Mouse (Mus musculus): Measurements from ENCODE around the gene Cfap70. TPM values are rescaled to one million over a fixed set of nuclear protein-coding genes. Genes with fewer than 3 reads are reported as not detected.

The Cfap70 gene
- polyA plus RNA-seq (2017; shearing (Covaris generic)): not detected

DNA sequence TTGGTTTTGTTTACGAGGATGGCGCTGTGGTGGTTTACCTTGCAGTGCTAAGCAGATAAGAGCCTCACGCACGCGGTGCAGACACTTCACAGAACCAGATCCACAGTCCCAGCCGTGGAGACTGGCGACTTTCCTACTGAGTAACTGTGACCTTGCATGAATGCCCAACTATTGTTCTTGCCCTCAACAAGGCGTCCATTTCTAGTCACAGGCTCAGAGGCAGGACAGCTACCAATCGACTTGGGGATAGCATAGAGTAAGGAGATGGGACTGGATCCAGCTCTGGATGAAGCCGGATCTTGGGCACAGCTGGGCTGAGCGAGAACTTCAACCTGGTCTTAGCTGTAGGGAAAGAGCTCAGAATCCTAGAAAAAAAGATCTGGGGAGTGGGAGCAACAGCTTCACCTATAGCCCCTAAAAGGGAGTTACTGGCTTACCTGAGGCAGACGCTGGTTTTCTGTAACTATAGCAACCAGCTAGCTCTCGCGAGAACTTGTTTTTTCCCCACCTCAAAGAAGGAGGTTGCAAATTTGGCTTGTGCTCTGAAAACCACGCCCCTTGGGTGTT is at the start of gene Cfap70:
Cfap70 (minus strand) TSS at position 462 of the 567 bp plus-strand sequence.

DNA sequence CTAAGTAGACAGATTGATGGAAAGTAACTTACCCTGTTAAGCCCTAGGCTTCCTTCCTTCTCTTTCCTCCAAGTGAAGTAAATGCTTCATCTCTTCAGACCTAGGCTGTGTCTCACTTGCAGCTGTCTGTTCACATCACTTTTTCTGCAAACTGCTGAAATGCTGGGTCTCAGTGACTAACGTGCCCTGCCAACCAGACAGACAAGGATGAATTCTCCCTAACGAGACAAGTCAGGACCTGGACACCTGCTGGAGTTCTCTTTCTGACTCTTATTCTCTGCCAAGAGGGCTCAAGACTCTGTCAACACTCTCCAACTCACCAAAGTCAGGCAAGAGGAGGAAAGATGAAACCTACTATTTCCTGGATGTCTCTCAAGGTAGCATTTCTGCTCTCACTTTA is 44.6 kb upstream of the Cfap70 start, which contains the start of gene Mss51:
Mss51 (minus strand) TSS at position 299 of the 400 bp plus-strand sequence.

DNA sequence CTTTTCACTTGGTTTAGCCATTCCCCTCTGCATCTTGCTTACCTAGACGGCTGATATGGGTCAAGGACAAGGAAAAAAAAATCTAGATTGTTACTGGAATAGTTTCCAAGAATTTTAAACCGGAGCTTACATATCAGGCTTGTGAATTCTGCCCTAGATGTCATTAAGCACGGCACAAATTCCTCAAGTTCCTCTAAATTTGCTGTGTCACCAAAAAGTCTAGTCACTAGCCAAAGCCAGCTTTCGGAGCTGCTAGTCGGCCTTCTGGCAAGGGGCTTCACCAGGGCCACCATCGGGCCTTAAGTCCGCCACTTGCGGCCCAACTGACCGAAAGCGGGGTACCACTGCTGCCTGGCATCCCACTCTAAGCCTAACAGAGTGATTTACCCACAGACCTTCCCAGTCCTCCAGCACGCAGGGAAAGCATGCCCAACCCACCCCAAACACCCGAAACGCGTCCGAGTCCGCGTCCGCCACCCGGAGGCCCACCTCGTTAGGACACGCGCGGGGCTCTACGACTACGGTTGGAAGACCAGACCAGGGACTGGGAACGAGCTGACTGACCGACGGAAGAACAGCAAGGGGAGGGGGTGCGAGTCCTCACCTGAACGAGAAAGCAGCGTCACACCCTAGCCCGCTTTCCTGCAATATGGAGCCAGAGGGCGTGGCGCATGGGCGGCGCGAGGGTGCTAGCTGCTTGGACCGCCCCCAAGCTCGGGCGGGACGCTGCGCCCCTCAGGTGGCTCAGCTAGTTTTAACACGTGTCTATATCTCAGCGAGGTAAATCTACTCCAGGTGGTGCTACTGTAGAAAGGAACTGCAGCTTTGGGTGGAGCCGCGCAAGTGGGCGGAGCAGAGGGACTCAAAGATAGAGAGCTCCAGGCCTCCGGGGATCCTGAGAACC is 27.5 kb upstream of the Cfap70 start, which contains the start of gene Anxa7:
Anxa7 (minus strand) TSS at position 843 of the 904 bp plus-strand sequence.

GRCm38 (mm10) chr14:20393205-20393913 is 58.7 kb downstream of the Cfap70 start, which contains the start of gene Mrps16:
Gene Mrps16 (minus strand): TSS chr14:20393634.

DNA sequence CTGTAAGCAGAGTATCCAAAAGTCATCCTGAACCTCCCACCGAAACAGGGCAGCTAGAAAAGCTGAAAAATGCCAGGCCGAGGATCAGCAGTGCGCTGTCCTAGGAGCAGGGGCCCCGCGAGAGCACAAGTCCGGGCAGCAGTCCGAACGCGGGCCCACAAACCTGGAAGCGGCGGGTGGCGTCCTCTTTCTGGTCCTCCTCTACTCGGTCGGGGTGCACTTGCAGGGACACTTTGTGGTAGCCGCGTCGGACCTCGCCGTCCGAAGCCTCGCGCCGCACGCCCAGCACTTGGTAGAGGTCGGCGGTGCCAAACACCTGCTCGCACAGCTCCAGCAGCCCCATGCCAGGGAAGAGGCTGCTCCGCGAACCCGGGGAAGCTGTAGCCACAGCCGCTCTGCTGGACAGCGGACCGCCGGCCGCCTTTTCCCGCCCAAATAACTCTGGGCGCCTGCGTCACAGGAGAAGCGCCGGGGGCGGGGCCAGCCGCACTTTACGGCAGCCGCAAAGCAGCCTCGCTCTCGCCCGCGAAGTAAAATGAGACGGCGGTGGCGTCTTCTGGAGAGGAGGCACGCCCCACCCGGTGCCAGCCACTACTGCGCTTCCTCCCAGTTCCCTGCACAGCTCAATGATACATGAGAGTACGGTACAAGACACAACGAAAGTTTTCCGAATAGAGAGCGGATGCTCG is 63.4 kb downstream of the Cfap70 start, which contains the start of gene Dnajc9:
Dnajc9 (minus strand) TSS at position 470 of the 689 bp plus-strand sequence.

DNA sequence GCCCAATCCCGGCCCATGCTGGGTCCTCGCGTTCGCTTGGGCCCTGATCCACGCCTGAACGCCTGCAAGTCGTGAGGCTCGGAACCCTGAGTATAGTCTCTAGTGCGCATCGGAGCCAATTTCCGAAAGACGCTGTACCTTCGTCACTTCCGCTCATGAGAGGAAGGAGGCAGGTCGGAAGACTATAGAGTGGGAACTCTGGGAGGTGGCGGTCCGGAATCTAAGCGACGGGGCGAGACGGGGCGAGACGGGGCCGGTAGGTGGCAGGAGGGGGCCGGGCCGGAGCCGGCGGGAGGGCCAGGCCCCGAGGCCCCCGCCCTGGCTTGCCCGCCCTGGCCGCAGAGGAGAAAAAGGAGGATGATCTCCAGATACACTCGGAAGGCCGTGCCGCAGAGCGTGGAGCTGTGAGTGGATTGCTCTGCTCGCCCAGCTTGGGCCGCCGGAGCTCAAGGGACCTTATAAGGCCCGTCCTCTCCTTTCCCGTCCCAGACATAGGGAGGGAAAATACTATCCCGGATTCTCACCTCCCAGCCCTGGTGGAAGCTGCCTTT is 104.0 kb downstream of the Cfap70 start, which contains the start of the genes Ecd and Fam149b:
Ecd (minus strand) TSS at position 131 of the 551 bp plus-strand sequence.
Fam149b (plus strand) TSS at position 172 of the 551 bp plus-strand sequence.

Other genes with a start within 250 kb of the Cfap70 start
- not detected for gene Kcnk16, start 183.0 kb downstream of the Cfap70 start, polyA plus RNA-seq (2017; shearing (Covaris generic))
- gene Nudt13, start 157.5 kb downstream of the Cfap70 start, polyA plus RNA-seq (2017; shearing (Covaris generic)): 20.0 TPM
- gene Ecd, start 104.1 kb downstream of the Cfap70 start, polyA plus RNA-seq (2017; shearing (Covaris generic)): 72.8 TPM
- gene Fam149b, start 104.1 kb downstream of the Cfap70 start, polyA plus RNA-seq (2017; shearing (Covaris generic)): 74.8 TPM
- 142 TPM for gene Dnajc9, start 63.3 kb downstream of the Cfap70 start, polyA plus RNA-seq (2017; shearing (Covaris generic))
- gene Mrps16, start 58.6 kb downstream of the Cfap70 start, polyA plus RNA-seq (2017; shearing (Covaris generic)): 104 TPM
- gene Anxa7, start 27.9 kb upstream of the Cfap70 start, polyA plus RNA-seq (2017; shearing (Covaris generic)): 53.7 TPM
- gene Mss51, start 44.7 kb upstream of the Cfap70 start, polyA plus RNA-seq (2017; shearing (Covaris generic)): 1.1 TPM
- gene Ppp3cb, start 94.3 kb upstream of the Cfap70 start, polyA plus RNA-seq (2017; shearing (Covaris generic)): 13.9 TPM
- 3.7 TPM for gene Usp54, start 188.8 kb upstream of the Cfap70 start, polyA plus RNA-seq (2017; shearing (Covaris generic))
- gene Myoz1, start 204.3 kb upstream of the Cfap70 start, polyA plus RNA-seq (2017; shearing (Covaris generic)): not detected
- not detected for gene Synpo2l, start 216.1 kb upstream of the Cfap70 start, polyA plus RNA-seq (2017; shearing (Covaris generic))
- gene Sec24c, start 222.1 kb upstream of the Cfap70 start, polyA plus RNA-seq (2017; shearing (Covaris generic)): 330 TPM
- gene Fut11, start 242.7 kb upstream of the Cfap70 start, polyA plus RNA-seq (2017; shearing (Covaris generic)): 4.7 TPM